Mouse (Mus musculus): ENCODE data around the gene Lat.
"Not testable (repeated sequence)": the region's sequence is repeated elsewhere in the genome, so short reads cannot be mapped to it uniquely, and the experiment has no call there.

Lat gene

GRCm38 (mm10) chr7:126369393-126369792, at the start of gene Lat:
Gene Lat (minus strand): TSS chr7:126369570.
- DNase-seq (ENCODE audit: low spot score), result no peak

GRCm38 (mm10) chr7:126418496-126418895, 49.1 kb upstream of the Lat start:
- DNase-seq (ENCODE audit: low spot score), result no peak

GRCm38 (mm10) chr7:126417606-126418005, 48.2 kb upstream of the Lat start:
- no peak for DNase-seq (ENCODE audit: low spot score)

GRCm38 (mm10) chr7:126417045-126417444, 47.7 kb upstream of the Lat start:
- DNase-seq (ENCODE audit: low spot score), result no peak

- no peak for DNase-seq (ENCODE audit: low spot score)
These were observed 47.2 kb upstream of the Lat start for GRCm38 (mm10) chr7:126416615-126417014.

GRCm38 (mm10) chr7:126414725-126415124, 45.4 kb upstream of the Lat start, which contains the start of gene Cd19:
Gene Cd19 (minus strand): TSS chr7:126414889.
- no peak for DNase-seq (ENCODE audit: low spot score)

GRCm38 (mm10) chr7:126411061-126411460, 41.7 kb upstream of the Lat start:
- DNase-seq (ENCODE audit: low spot score), result no peak

- no peak for DNase-seq (ENCODE audit: low spot score)
These were observed 39.3 kb upstream of the Lat start for GRCm38 (mm10) chr7:126408686-126409085.

- DNase-seq (ENCODE audit: low spot score), result not testable (repeated sequence)
These were observed 33.1 kb upstream of the Lat start for GRCm38 (mm10) chr7:126402518-126402917.

- DNase-seq (ENCODE audit: low spot score), result peak; percentile 50
These were observed 30.2 kb upstream of the Lat start for GRCm38 (mm10) chr7:126399548-126399947.

GRCm38 (mm10) chr7:126397822-126398221, 28.5 kb upstream of the Lat start:
- no peak for DNase-seq (ENCODE audit: low spot score)

- no peak for DNase-seq (ENCODE audit: low spot score)
These were observed 27.9 kb upstream of the Lat start for GRCm38 (mm10) chr7:126397221-126397620.

- DNase-seq (ENCODE audit: low spot score), result peak; percentile 100
These were observed 27.1 kb upstream of the Lat start, which contains the start of gene Nfatc2ip for GRCm38 (mm10) chr7:126396298-126397119. Gene Nfatc2ip (minus strand): TSS chr7:126396737.

- not testable (repeated sequence) for DNase-seq (ENCODE audit: low spot score)
These were observed 22.9 kb upstream of the Lat start for GRCm38 (mm10) chr7:126392086-126392884.

GRCm38 (mm10) chr7:126388185-126388584, 18.8 kb upstream of the Lat start:
- DNase-seq (ENCODE audit: low spot score), result no peak

- no peak for DNase-seq (ENCODE audit: low spot score)
These were observed 14.2 kb upstream of the Lat start for GRCm38 (mm10) chr7:126383565-126383964.

GRCm38 (mm10) chr7:126377278-126378158, 8.1 kb upstream of the Lat start, which contains the start of gene Spns1:
Gene Spns1 (minus strand): TSS chr7:126377450.
- DNase-seq (ENCODE audit: low spot score), result peak; percentile 95

GRCm38 (mm10) chr7:126376903-126377277, 7.5 kb upstream of the Lat start:
- no peak for DNase-seq (ENCODE audit: low spot score)

- DNase-seq (ENCODE audit: low spot score), result no peak
These were observed 5.6 kb upstream of the Lat start for GRCm38 (mm10) chr7:126375012-126375411.

GRCm38 (mm10) chr7:126374526-126374925, 5.2 kb upstream of the Lat start:
- no peak for DNase-seq (ENCODE audit: low spot score)

GRCm38 (mm10) chr7:126373007-126373406, 3.6 kb upstream of the Lat start:
- DNase-seq (ENCODE audit: low spot score), result no peak

- DNase-seq (ENCODE audit: low spot score), result no peak
These were observed 1.0 kb downstream of the Lat start for GRCm38 (mm10) chr7:126368367-126368766.
